Mouse (Mus musculus) frontal cortex, postnatal 25 days (tissue): ENCODE data around the gene Il6.
"Not testable (repeated sequence)": the region's sequence is repeated elsewhere in the genome, so short reads cannot be mapped to it uniquely, and the experiment has no call there.

ENCODE experiments used
- DNase-seq, 2 experiments: peaks; one replicate each; pipeline ENCODE4 v3.0.0; 2022; ENCODE audit warnings: low spot score in 2 of 2

Il6 gene

DNA sequence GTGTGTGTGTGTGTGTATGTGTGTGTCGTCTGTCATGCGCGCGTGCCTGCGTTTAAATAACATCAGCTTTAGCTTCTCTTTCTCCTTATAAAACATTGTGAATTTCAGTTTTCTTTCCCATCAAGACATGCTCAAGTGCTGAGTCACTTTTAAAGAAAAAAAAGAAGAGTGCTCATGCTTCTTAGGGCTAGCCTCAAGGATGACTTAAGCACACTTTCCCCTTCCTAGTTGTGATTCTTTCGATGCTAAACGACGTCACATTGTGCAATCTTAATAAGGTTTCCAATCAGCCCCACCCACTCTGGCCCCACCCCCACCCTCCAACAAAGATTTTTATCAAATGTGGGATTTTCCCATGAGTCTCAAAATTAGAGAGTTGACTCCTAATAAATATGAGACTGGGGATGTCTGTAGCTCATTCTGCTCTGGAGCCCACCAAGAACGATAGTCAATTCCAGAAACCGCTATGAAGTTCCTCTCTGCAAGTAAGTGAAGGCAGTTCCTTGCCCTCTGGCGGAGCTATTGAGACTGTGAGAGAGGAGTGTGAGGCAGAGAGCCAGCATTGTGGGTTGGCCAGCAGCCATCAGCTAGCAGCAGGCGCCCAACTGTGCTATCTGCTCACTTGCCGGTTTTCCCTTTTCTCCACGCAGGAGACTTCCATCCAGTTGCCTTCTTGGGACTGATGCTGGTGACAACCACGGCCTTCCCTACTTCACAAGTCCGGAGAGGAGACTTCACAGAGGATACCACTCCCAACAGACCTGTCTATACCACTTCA lies at the start of gene Il6:
TSS of gene Il6 (plus strand) at position 389 of the 778 bp plus-strand sequence.
- DNase-seq, result peak; percentile 68 to 83

DNA sequence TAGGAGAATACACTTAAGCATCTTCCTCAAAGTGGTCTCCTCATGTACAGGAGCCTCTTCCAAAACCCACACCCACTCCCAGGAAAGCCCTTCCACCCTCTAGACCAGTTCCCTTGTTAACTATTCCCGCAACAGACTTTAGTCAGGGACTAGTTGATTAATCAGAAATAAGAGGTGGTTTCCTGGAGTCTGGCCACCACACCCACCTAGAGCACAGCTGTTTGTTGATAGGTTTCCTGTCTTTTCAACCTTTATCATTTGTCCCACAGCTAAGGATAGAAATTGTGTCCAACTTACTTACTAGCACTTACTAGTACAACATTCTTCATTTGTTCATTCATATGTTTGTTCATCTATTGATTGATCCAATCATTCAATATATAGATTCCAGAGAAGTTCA lies 49.4 kb upstream of the Il6 start:
- DNase-seq, result no peak

DNA sequence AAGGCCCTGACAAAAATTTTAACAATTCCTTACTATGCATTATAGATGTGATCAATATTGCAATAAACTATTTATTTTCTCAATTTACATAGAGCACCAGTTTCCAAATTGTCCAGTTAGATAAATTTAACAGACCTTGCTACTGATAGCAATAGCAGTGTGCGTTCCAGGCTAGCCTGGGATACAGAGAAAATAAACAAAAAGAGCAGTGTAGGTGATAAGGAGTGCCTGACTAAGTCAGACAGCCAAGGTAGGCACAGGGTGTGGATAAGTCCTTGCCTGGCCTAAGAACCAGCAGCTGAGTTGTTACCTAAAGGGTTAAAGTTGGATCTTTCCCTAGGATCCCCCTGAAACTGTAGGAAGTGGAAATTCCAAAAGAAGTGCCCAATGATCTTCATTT lies 42.7 kb upstream of the Il6 start:
- DNase-seq, result no peak

DNA sequence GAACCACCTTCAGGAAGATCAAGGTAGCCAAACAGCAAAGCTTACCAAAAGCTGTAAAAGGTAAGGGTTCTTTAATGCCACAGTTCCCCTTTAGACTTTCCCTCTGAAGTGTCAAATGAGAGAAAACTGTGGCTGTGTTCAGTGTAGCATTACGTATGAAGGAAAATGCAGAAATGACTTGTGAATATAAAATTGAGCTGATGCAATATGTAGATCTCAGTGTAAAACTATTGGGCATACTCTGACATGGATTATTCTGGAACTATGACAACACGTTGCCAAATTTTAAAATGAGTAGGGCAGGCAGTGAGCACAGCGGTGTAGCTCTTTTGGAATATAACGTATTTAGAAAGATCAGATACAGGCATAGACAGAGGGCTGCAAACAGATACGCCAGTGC lies 40.1 kb upstream of the Il6 start:
- DNase-seq, result no peak

DNA sequence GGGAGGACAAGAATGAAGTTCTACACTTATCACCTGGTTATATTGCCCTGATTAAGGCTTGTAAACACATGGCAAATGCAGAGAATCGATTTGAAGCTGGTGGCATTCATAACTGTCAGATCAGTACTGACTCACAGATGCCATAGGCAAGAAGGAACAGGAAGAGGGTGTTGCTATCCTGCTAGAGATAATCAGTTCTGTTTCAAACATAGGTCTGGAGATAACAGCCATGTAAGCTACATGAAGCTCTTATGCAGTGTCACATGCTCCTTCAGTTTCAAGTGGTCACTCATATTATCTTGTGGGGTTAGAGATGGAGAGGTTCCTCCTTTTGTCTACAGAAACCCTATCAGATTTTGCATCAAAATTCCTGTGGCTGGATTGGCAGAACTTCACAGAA lies 39.4 kb upstream of the Il6 start:
- DNase-seq, result no peak

DNA sequence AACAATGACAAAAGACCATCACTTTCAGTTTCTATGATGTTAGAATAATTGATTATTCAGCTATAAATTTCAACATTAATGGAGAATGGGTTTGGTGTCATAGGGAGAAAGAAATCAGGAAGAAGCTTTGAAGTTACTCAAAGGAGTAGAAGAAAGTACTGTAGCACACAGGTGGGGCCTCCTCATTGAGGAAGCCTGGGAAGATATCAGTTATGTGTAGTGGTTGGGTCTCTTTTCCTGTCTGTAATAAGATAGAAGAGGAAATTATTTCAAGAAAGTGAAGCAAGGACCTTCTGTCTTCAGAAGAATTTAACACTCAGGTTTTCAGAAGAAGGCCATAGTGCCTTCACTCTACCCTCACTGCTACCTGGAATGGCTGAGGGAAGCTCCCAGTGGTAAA lies 38.8 kb upstream of the Il6 start:
- no peak for DNase-seq

DNA sequence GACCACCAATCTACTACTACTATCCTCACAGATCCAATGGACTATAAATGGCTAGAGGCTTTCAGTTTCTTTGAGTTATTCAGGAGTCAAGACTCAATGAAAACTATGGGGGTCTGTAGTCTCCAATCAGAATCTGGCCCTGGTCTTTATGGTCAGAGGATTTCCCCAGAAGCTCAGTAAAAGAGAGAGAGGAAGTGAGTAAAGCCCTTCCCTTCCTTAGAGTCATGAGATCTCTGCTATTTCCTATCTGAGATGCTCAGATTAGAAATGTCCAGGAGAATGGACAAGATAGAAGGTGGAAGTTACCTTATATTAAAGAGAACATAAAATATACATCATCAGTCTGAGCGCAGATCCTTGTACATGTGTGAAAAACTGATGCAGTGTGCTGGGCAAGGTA lies 19.3 kb upstream of the Il6 start:
- no peak for DNase-seq

DNA sequence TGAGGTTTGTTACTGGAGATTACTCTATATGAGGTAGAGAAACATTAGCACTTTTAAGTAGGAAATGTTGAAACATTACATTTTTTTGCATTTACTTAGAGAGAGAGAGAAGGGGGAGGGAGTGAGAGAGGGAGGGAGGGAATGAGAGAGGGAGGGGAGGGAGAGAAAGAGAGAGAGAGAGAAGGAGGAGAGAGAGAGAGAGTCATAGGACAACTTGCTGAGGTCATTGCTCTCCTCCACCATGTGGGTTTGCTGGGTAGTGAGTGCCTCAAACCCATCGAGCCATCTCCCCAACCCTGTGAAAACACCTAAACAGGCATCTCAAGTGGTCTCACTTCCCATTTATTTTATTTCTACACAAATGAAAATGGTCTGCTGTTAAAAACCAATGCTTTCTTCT lies 18.6 kb upstream of the Il6 start:
- DNase-seq, result no peak

DNA sequence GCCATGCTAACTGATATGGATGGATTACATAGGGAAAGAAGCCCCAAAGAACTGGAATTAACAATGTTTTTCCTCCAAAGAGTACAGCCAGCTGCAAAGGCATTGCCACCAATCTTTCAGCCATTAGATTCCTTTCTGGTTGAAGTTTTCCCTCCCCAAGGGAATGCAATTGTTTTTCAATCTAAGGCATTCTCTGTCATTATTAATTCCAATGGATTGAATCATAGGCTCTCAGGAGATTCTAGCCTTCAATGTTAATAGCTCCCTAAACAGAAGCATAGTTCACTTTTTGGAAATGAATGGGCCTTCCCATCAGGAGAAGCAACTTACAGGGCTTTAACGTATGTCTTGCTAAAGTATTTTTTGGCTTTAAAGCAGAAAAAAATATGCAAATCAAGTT lies 15.6 kb upstream of the Il6 start:
- DNase-seq, result no peak

DNA sequence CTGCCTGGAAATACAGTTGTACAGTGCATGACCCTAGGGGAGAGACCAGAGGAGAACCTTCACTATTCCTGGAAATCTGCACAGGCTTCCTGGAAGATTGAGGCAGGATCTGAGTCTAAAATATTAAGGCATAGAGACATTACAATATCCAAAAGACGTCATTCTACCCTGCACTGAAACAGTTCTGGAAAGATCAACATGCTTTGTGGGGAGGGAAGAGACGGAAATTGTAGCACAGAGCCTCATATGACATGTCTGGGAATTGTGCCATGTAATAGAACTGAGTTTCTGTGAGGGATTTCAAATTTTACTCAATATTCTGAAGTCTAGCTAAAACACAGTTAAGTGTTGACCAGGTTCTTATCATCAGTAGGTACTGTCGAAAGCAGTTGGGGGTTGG lies 12.0 kb upstream of the Il6 start:
- no peak for DNase-seq

DNA sequence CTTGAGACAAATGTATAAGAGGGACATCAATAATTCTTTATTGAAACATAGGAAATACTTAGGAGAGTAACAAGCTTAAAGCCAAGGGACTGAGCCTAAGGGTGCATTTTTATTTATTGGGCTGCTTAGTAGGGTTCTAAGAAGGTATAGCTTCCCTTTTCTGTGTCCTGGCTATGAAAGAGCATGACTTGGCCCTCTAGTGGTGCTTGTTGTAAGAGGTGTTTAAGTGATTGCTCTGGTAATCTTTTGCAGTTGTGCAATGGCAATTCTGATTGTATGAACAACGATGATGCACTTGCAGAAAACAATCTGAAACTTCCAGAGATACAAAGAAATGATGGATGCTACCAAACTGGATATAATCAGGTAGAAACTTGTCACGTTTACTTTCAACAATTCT lies 1.7 kb downstream of the Il6 start:
- DNase-seq, result no peak

DNA sequence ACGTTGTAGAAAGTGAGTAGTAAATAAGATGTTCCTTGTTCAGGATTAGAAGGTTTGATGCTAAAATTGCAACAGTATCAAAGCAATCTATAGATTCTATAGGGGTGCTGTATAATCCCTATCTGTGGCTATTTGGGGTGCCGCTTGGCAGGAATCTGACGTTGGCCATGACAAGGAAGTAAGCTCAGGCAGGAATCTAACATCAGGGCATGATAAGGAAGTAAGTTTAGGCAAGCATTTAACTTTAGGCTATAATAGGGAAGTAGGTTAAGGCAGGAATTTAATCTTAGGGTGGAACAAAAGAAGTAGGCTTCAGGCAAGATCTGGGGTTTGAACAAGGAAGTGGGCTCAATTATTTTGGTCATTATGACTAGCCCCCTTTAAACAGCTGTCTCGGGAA lies 22.9 kb downstream of the Il6 start:
- DNase-seq, result not testable (repeated sequence)

DNA sequence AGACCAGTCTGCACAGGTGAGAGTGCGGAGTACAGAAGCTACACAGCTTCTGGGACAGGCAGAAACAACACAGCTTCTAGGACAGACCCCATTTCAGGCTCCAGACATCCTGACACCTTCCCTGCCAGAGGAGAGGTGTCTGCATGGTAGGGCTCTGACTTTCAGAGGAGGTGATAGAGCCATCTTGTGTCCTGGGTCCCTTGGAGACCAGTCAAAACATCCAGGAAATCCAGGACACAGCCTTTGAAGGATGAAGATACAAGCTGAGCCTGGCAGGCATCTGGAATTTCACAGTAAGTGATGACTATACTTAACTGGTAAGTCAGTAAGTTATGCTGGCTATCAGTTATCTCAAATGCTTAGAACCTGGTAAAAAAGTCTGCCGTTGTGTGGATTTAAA lies 24.2 kb downstream of the Il6 start:
- not testable (repeated sequence) for DNase-seq

DNA sequence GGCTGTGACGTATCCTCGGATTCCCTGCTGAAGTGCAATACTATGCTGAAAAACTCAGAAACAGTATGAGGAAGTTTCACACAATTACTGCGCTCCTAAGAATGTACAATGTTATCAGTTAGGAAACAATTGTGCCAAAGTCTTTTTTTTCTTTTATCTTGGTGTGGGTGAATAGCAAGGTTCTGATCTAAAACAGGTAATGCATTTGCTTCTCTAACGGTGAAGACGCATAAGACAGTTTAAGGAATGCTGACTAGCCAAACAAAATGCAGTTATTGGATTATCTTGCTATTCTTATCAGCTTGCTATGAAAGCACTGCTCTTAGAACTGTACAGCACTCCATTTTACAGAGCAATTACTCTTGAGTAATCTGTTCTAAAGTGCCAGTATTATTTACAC lies 26.4 kb downstream of the Il6 start:
- DNase-seq, result not testable (repeated sequence)

DNA sequence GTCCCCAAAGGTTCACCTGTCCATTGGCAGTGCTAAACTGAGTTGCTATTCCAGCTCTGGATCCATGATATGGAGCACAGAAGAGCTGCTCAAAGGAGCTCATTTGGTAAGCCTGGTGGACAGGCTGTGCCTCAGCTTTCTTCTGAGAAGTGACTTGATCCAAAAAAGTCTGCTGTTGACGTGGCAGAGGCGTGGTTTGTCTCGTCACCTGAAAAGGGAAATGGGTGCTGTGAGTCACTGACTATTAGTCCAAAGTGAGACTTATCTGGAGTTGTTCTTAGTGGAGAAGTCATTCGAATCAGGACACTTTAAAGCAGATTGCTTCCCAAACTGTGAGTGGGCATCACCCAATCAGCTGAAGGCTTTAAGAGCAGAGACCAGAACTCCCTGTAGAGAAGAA lies 26.9 kb downstream of the Il6 start:
- DNase-seq, result not testable (repeated sequence)

DNA sequence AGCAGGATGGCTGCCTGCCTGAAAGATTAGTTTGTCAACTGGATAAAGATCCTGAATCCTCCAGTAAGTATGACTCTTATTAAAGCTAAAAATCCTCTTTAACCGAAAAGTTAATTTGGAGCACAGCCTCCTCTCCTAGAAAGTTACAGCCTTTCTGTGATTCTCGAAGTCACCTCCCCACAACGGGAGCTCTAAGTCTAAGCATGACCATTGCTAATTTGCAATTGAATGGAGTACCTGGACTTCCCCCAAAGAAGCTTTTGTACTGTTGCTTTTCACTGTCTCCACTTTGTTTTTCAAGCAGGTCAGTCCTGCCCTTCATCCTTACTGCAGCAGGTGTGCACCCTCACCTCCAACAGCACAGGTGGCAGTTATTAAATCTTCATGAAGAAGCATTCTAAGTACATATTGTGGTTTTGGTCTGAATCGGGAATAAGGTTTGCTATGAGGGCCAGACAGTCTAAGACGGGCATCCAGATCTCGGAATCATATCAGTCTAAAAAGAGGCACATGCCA lies 45.4 kb downstream of the Il6 start:
- DNase-seq, result no peak

DNA sequence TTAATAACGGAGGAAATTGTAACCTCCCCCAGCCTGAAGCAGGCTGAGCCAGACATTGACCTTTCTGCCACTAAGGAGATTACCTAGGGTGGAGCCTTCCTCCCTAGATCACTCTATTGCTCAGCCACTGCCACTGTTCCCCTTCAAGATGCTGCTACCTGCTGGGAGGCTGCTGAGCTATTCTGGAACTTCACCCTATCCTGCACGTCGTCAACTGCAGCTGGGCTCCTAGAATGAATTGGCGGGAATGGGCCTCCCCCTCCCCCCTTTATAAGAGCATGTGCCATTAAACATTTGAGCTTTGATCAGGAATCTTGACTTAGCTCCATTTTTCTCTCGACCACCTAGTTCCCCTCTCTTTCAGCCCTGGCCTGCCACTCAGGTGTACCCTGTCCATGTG lies 46.7 kb downstream of the Il6 start:
- DNase-seq, result not testable (repeated sequence)

DNA sequence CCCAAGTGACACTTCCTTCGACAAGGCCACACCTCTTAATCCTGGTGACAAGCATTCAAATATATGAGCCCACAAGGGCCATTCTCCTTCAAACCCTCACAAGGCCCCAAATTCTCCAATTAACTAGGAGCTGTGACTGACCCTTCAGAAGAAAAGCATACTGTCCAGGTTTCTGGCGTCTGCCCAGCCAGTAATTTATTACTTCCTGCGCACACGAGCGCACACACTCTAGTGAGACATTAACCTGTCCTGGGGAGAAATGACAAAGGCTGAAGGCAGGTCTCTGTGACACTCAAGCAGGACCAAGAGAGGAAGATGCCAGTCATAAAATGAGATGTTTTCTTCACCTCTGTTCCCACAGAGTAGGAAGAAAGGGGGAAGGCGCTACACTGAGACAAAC lies 54.8 kb downstream of the Il6 start:
- no peak for DNase-seq
